Mouse (Mus musculus): ENCODE data around the gene Lamb3.

DNA sequence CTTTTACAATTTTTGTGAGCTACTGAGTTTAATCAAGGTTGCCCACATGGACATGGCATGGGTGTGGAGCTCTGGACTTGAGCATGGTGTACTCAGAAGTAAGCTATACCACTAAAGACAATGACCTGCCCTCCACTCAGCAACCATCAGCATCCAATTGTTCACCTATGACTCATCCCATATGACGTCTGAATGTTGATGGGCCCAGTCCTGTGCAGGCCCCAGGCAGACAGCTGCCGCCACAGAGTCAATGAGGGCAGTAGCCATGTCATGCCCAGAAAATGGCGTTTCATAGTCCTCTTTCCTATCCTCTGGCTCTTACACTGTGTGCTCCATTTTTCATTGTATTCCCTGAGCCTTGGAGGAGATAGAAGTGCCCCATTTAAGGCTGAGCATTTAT lies 8.5 kb downstream of the Lamb3 start:
- TF ChIP-seq POLR2A (IDR thresholded peaks at IDR 0.05; ENCODE audit: insufficient read depth, low read depth, low read length), result no peak
- TF ChIP-seq CTCF (IDR thresholded peaks at IDR 0.05; ENCODE audit: insufficient read depth, low read depth, low read length), result no peak

All from olfactory bulb, adult 2 months (tissue).